Mouse (Mus musculus): Measurements from ENCODE around the gene Sypl2.

The Sypl2 gene

DNA sequence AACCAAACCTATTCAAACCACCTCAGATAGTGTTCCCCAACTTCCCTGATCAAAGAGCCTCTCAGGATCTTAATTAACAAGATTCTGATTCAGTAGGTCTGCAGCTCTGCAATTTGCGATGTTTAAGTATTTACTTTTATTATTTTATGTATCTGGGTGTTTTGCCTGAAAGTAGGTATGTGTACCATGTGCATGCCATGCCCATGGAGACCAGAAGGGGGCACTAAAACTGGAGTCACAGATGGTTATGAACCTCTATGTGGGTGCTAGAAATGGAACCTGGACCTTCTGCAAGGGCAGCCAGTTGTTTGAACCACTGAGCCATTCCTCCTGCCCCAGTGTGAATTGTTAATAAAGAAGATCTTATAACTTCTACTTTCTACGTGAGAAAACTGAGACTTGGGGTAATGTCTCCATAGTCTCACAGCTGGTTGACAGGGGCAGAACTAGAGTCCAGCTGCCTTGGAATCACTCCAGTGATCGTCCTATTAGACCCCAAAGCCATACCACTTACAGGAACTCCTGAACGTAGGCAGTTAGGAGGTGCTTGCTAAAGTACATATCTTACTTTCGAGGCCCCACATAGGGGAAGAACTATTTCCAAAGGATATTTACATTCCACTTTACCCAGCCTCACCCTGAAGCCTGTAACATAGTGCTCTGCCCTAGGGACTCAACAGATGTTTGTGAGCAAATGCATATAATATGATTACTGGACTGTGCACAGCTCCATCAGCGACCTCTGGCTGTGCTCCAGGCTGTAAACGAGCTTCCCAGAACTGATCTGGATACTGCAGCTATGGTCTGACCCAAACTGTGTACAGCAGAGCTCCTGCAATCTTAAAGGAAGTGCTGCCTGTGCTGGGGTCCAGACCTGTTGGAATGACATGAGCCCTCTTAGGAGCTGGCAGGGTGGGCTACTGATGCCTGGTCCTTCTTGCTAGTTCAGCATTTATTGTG lies 47.4 kb downstream of the Sypl2 start:
- DNase-seq (ENCODE audit: low spot score in 2 of 2): no peak

DNA sequence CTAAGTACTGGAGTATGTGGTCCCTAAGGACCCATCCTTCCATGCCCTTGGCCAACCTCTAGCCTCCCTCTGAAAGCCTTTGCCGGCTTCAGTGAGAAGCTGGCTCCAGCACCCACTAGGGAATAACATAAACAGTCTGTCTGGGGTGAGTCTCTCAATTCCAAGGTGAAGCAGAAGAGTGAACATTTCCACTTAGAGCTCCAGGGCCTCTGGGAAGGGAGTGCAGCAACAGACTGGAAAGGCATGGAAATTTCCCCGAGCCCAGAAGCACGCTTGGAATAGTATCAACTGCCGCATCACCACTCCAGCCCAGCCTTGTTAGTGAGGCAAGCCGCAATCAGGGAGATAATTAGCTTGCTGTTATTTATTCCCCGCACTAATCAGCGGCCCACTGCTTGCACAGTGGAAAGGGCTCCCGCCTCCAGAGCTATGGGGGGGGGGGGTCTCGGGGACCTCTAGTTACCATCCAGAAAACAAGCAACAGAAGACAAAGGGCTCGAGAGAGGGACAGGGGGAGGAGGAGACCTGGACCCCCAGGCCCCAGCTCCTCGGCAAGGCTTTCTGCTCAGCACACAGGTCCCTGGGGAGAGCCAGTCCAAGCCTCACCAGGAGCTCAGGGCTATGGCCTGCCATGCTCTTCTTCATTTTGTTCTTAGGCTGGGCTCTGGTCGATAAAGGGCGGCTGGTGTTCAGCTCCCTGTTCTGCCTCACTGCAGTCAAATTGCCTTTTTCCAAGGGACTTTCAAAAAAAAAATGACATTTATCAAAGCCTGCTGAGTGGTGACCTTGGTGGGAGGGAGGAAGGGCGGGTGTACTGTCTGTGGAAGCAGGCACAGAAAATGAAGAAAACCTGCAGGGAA lies 51.5 kb downstream of the Sypl2 start:
- peak in 1 of 2 experiments; percentile 51 for DNase-seq (ENCODE audit: low spot score in 2 of 2)

DNA sequence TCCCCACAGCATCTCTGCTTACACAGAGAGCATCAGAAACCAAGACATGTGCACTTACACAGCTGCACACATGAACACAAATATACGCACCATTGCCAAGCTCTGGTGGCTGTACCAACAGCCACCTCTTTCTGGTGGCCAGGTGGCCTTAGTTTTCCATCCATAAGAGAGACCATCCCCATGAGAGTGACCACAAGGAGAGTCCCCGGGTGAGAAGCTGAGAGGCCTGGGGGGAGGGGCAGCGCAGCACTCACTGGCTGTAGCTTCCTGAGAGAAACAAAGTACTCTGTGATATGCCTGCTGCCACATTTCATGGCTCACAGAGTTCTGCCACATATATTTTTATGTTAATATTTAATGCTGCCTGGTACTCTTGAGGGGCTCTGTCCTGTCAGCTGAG lies 57.2 kb downstream of the Sypl2 start:
- DNase-seq (ENCODE audit: low spot score in 2 of 2): no peak

DNA sequence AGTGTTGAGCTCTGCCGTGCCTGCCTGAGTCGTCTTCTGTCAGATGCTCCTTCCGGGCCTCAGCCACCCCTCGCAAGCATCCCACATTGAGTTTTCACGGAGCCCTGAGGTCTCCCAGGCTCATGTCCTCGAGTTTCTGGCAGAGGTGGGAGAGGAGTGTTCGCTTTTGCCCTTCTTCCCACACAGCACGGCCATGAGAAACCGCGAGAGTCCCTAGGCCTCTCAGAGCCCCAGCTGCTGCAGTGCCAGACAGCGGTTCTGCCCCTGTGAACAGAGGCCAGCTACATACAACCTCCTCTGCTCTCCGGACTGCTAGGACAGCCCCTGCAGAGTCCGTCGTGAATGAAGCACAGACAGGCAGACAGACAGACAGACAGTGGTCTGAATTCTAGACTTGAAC lies 58.9 kb downstream of the Sypl2 start:
- no peak for DNase-seq (ENCODE audit: low spot score in 2 of 2)

DNA sequence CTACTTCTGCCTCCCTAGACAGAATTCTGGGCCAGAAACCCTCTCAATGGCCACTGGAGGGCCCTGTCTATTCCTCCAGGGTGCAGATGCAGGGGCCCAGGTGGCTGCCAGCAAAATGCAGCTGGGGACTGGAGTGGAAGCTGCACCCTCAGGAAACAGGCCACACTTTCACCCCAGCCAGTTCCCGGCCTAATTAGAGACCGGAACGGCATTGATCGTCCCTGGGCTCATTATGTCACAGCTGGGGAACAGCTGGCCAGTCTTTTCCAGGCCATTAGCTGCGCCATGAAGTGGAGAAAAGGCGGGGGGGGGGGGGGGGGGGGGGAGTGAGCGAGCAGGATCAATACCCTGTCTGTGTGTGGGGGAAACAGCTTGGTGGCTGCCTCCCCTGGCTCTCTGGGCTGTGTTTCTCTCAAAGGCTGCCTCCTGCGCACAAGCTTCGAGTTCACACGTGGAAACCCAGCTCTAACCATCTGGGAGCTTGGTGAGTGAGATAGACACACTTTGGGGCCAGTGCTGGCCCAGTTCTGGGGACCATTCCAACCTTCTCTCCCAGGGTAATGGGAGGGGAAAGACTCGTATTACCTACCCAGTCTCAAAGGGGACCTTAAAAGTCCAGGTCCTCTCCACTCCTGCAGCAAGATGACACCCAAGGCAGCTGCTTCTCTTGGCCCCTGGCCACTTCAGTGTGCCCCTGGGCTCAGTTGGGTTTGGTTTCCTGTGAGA lies 59.8 kb downstream of the Sypl2 start:
- DNase-seq (ENCODE audit: low spot score in 2 of 2): peak; percentile 37 to 68

DNA sequence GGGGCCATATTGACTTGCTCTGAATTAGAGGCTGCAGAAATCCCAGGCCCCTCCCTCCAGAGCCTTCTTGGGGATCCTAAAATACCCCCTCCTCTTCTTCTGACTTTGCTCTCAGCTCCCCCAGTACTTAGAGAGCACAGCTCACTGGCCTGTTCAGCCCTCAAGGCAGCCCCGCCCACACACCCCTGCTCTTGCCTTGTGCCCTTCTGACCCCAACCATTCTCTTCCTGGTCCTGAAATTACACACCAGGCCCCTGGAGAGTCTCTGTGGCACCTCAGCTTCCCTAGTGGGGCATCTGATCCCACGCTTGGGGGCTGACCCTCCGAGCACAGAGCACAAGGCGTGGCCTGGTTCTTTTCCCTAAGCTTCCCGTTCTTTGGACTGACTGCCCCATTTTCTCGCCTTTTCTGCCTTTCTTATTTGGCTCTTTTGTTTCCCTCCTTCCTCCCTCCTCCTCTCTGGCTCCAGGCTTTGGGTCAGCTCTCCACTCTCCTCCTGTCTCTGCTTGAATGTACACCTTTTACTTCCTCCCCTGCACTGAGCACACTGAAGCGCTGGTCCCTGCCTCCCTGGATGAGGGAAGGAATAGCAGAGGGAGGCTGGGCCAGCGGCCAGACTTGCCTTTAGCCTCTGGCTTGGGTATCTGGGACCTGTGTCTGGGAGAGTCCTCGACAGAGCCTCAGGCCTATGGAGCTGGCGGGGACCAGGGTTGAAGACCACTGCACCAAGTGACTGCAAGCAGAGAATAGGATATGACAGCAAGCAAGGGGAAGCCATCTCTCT lies 60.7 kb downstream of the Sypl2 start:
- DNase-seq (ENCODE audit: low spot score in 2 of 2): no peak

DNA sequence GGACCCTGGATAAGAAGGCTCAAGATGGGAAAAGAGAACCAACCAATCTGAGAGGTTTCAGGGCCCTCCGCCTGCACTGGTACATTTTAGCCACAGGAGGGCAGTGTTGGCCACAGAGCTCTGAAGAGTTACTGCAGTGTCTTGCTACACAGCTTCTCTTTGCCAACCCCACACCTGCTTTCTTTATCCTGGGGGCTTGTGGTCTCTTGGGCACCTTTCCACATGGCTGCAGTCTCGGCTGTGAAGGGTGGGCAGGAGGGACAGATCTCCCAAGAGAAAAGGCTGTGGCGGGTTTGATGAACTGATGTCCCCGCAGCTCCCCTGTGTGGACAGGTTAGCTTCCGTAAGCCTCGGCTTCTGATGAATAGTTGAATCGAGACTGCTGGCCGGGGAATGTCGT lies 61.6 kb downstream of the Sypl2 start:
- DNase-seq (ENCODE audit: low spot score in 2 of 2): peak; percentile 79 to 90

DNA sequence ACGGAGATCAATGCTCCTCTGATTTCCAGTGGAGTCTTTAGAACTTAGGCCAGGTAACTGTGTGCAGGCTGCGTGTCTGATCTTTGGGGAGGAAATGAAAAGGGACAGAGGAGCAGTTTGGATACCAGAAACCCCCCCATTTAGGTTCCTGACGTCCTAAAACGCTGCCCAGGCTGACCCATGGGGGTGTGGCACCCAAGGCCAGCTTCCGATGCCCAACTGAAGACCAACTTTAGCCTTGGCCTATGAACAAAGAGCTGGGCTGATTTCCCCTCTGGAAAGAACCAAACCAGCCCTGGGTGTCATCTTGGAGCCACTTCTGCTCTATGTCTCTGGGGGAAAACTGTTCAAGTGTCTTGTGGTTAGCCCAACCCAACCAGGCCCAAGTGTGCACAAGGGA lies 62.4 kb downstream of the Sypl2 start:
- no peak for DNase-seq (ENCODE audit: low spot score in 2 of 2)
